Mouse (Mus musculus): ENCODE results near the gene Klkb1. TPM values are rescaled to one million over a fixed set of nuclear protein-coding genes. Genes with fewer than 3 reads are reported as not detected.

Gene Klkb1
- polyA plus RNA-seq, 1 experiment from 2014 or later, result not detected

- 92% methylated on average over 4 of the region's 4 CpGs for WGBS
- Histone ChIP-seq H3K9me3 (peaks cover 6% of the 10 kb centered on the region; the same call in 1 of the 2 replicates), H3K36me3 (no peaks in the 10 kb centered on the region), H3K27ac (no peak overlapping the region), H3K4me2 (no peak overlapping the region), H3K4me1 (replicated peaks) (no peaks in the 10 kb centered on the region), H3K9ac (no peak overlapping the region), H3K4me3 (no peak overlapping the region), H3K27me3 (no peaks in the 10 kb centered on the region)
- ATAC-seq (ENCODE audit: low FRiP score), result no peak
Observed at GRCm38 (mm10) chr8:45264918-45265317, 29.7 kb downstream of the Klkb1 start.

GRCm38 (mm10) chr8:45262851-45263250 is 31.8 kb downstream of the Klkb1 start:
- no peak for ATAC-seq (ENCODE audit: low FRiP score)
- no peaks in the 10 kb centered on the region for H3K36me3 ChIP-seq
- 91% methylated on average over 3 of the region's 3 CpGs for WGBS
- H3K4me3 ChIP-seq, result no peak overlapping the region
- no peak overlapping the region for H3K9ac ChIP-seq
- no peak overlapping the region for H3K4me2 ChIP-seq
- peaks cover 6% of the 10 kb centered on the region; the same call in 1 of the 2 replicates for H3K9me3 ChIP-seq
- H3K4me1 ChIP-seq (replicated peaks), result no peaks in the 10 kb centered on the region
- H3K27ac ChIP-seq, result no peak overlapping the region
- no peaks in the 10 kb centered on the region for H3K27me3 ChIP-seq

GRCm38 (mm10) chr8:45261920-45262319 is 32.7 kb downstream of the Klkb1 start, which contains the start of gene F11:
Gene F11 (minus strand): TSS chr8:45262031.
- Histone ChIP-seq H3K27ac (no peak within 1 kb of the TSS), H3K27me3 (no peaks in the 10 kb centered on the region), H3K9ac (no peak within 1 kb of the TSS), H3K36me3 (no peaks in the 10 kb centered on the region), H3K4me3 (no peak within 1 kb of the TSS), H3K9me3 (peaks cover 6% of the 10 kb centered on the region; the same call in 1 of the 2 replicates), H3K4me1 (replicated peaks) (no peaks in the 10 kb centered on the region), H3K4me2 (no peak within 1 kb of the TSS)
- 86% methylated on average over 10 of the region's 10 CpGs for WGBS
- ATAC-seq (ENCODE audit: low FRiP score), result no peak

- no peaks in the 10 kb centered on the region for H3K36me3 ChIP-seq
- H3K4me2 ChIP-seq, result no peak overlapping the region
- no peaks in the 10 kb centered on the region for H3K27me3 ChIP-seq
- no peaks in the 10 kb centered on the region for H3K4me1 ChIP-seq (replicated peaks)
- H3K4me3 ChIP-seq, result no peak overlapping the region
- no peak for ATAC-seq (ENCODE audit: low FRiP score)
- 74% methylated on average over 8 of the region's 8 CpGs for WGBS
- H3K9me3 ChIP-seq, result no peaks in the 10 kb centered on the region
- no peak overlapping the region for H3K9ac ChIP-seq
- no peak overlapping the region for H3K27ac ChIP-seq
Observed at GRCm38 (mm10) chr8:45258421-45258820, 36.2 kb downstream of the Klkb1 start.

GRCm38 (mm10) chr8:45255040-45255439 is 39.6 kb downstream of the Klkb1 start:
- H3K4me1 ChIP-seq (replicated peaks), result no peaks in the 10 kb centered on the region
- H3K9ac ChIP-seq, result no peak overlapping the region
- no peaks in the 10 kb centered on the region for H3K9me3 ChIP-seq
- H3K27me3 ChIP-seq, result no peaks in the 10 kb centered on the region
- no peak overlapping the region for H3K27ac ChIP-seq
- H3K4me3 ChIP-seq, result no peak overlapping the region
- no peak for ATAC-seq (ENCODE audit: low FRiP score)
- H3K4me2 ChIP-seq, result no peak overlapping the region
- no peaks in the 10 kb centered on the region for H3K36me3 ChIP-seq
- 86% methylated on average over 12 of the region's 12 CpGs for WGBS

GRCm38 (mm10) chr8:45254194-45254842 is 40.3 kb downstream of the Klkb1 start:
- Histone ChIP-seq H3K36me3 (no peaks in the 10 kb centered on the region), H3K4me2 (no peak overlapping the region), H3K9me3 (no peaks in the 10 kb centered on the region), H3K9ac (no peak overlapping the region), H3K4me1 (replicated peaks) (no peaks in the 10 kb centered on the region), H3K27ac (no peak overlapping the region), H3K4me3 (no peak overlapping the region), H3K27me3 (no peaks in the 10 kb centered on the region)
- no peak for ATAC-seq (ENCODE audit: low FRiP score)
- WGBS, result 87% methylated on average over 8 of the region's 8 CpGs

GRCm38 (mm10) chr8:45253586-45253985 is 41.1 kb downstream of the Klkb1 start:
- H3K36me3 ChIP-seq, result no peaks in the 10 kb centered on the region
- WGBS, result 100% methylated on average over 1 of the region's 1 CpGs
- no peak overlapping the region for H3K27ac ChIP-seq
- ATAC-seq (ENCODE audit: low FRiP score), result no peak
- no peak overlapping the region for H3K4me3 ChIP-seq
- H3K4me1 ChIP-seq (replicated peaks), result no peaks in the 10 kb centered on the region
- no peaks in the 10 kb centered on the region for H3K27me3 ChIP-seq
- H3K4me2 ChIP-seq, result no peak overlapping the region
- no peak overlapping the region for H3K9ac ChIP-seq
- H3K9me3 ChIP-seq, result no peaks in the 10 kb centered on the region

- Histone ChIP-seq H3K27ac (no peak overlapping the region), H3K4me2 (no peak overlapping the region), H3K9me3 (no peaks in the 10 kb centered on the region), H3K9ac (no peak overlapping the region), H3K4me1 (replicated peaks) (no peaks in the 10 kb centered on the region), H3K36me3 (no peaks in the 10 kb centered on the region), H3K27me3 (no peaks in the 10 kb centered on the region), H3K4me3 (no peak overlapping the region)
- no peak for ATAC-seq (ENCODE audit: low FRiP score)
- 71% methylated on average over 2 of the region's 2 CpGs for WGBS
Observed at GRCm38 (mm10) chr8:45253111-45253510, 41.5 kb downstream of the Klkb1 start.

- Histone ChIP-seq H3K9me3 (no peaks in the 10 kb centered on the region), H3K4me1 (replicated peaks) (peaks cover 3% of the 10 kb centered on the region; the same call in 1 of the 2 replicates), H3K4me2 (no peak overlapping the region), H3K9ac (no peak overlapping the region), H3K4me3 (no peak overlapping the region), H3K27ac (no peak overlapping the region), H3K36me3 (no peaks in the 10 kb centered on the region), H3K27me3 (no peaks in the 10 kb centered on the region)
- 28% methylated on average over 7 of the region's 7 CpGs for WGBS
- no peak for ATAC-seq (ENCODE audit: low FRiP score)
Observed at GRCm38 (mm10) chr8:45246307-45246706, 48.4 kb downstream of the Klkb1 start.

- H3K27me3 ChIP-seq, result peaks cover 3% of the 10 kb centered on the region; the same call in 1 of the 2 replicates
- H3K4me3 ChIP-seq, result no peak overlapping the region
- no peaks in the 10 kb centered on the region for H3K9me3 ChIP-seq
- H3K9ac ChIP-seq, result no peak overlapping the region
- 90% methylated on average over 8 of the region's 8 CpGs for WGBS
- ATAC-seq (ENCODE audit: low FRiP score), result no peak
- no peaks in the 10 kb centered on the region for H3K36me3 ChIP-seq
- H3K4me1 ChIP-seq (replicated peaks), result peaks cover 7% of the 10 kb centered on the region
- H3K27ac ChIP-seq, result no peak overlapping the region
- no peak overlapping the region for H3K4me2 ChIP-seq
Observed at GRCm38 (mm10) chr8:45239363-45239762, 55.3 kb downstream of the Klkb1 start.

GRCm38 (mm10) chr8:45238282-45238681 is 56.4 kb downstream of the Klkb1 start:
- no peak overlapping the region for H3K4me3 ChIP-seq
- WGBS, result 33% methylated on average over 3 of the region's 3 CpGs
- H3K36me3 ChIP-seq, result no peaks in the 10 kb centered on the region
- H3K9me3 ChIP-seq, result no peaks in the 10 kb centered on the region
- H3K27ac ChIP-seq, result no peak overlapping the region
- no peak for ATAC-seq (ENCODE audit: low FRiP score)
- H3K4me2 ChIP-seq, result no peak overlapping the region
- no peak overlapping the region for H3K9ac ChIP-seq
- H3K27me3 ChIP-seq, result peaks cover 3% of the 10 kb centered on the region; the same call in 1 of the 2 replicates
- peaks cover 7% of the 10 kb centered on the region for H3K4me1 ChIP-seq (replicated peaks)

- H3K4me2 ChIP-seq, result peak overlapping the region; percentile 50
- ATAC-seq (ENCODE audit: low FRiP score), result peak; percentile 90
- peak overlapping the region; percentile 18; the same call in 1 of the 2 replicates for H3K4me3 ChIP-seq
- H3K27ac ChIP-seq, result no peak overlapping the region
- peak overlapping the region; percentile 60 for H3K9ac ChIP-seq
- H3K9me3 ChIP-seq, result no peaks in the 10 kb centered on the region
- no peaks in the 10 kb centered on the region for H3K36me3 ChIP-seq
- peaks cover 7% of the 10 kb centered on the region for H3K4me1 ChIP-seq (replicated peaks)
- WGBS, result 19% methylated on average over 14 of the region's 14 CpGs
- H3K27me3 ChIP-seq, result peaks cover 3% of the 10 kb centered on the region; the same call in 1 of the 2 replicates
Observed at GRCm38 (mm10) chr8:45236164-45236912, 58.3 kb downstream of the Klkb1 start.
